Mouse (Mus musculus): ENCODE measurements around the gene Tbcb.

GRCm38 (mm10) chr7:30183879-30184289 lies 48.2 kb downstream of the Tbcb start, which contains the start of gene Cox7a1:
- TF ChIP-seq CTCF (IDR thresholded peaks at IDR 0.05; ENCODE audit: extremely low read depth, insufficient read depth, insufficient read length, insufficient replicate concordance) (no peak), POLR2A (IDR thresholded peaks at IDR 0.05; ENCODE audit: low read depth, low read length) (no peak)
